Mouse (Mus musculus): ENCODE measurements around the gene Asxl2. TPM values are rescaled to one million over a fixed set of nuclear protein-coding genes. Genes with fewer than 3 reads are reported as not detected.

The Asxl2 gene
- total and polyA plus RNA-seq, 2 experiments from 2014 or later: 7.3 to 19.9 TPM

- TF ChIP-seq CTCF (IDR thresholded peaks at IDR 0.05; ENCODE audit: low read depth): no peak
Observed at GRCm38 (mm10) chr12:3427067-3427889, 621 bp downstream of the Asxl2 start.

GRCm38 (mm10) chr12:3427891-3428775 lies 1.5 kb downstream of the Asxl2 start:
- Histone ChIP-seq H3K36me3 (ENCODE audit: insufficient read depth) (no peaks in the 10 kb centered on the region), H3K9me3 (ENCODE audit: low read length) (no peaks in the 10 kb centered on the region), H3K4me3 (ENCODE audit: low read depth, low read length) (peak overlapping the region; percentile 96), H3K4me1 (ENCODE audit: insufficient read depth) (peaks cover 4% of the 10 kb centered on the region; the same call in 1 of the 2 replicates), H3K27me3 (ENCODE audit: insufficient read depth, low read length) (no peaks in the 10 kb centered on the region), H3K4me2 (ENCODE audit: low read depth) (peak overlapping the region; percentile 68), H3K9ac (0 out of 2 replicates have a peak overlapping the region, but pooled peaks have one; percentile 97), H3K27ac (ENCODE audit: low read depth, low read length) (no peak overlapping the region)
- no peak for TF ChIP-seq CTCF (IDR thresholded peaks at IDR 0.05; ENCODE audit: low read depth)
- DNase-seq: no peak
- 68% methylated on average over 11 of the region's 11 CpGs for WGBS
- no peak for ATAC-seq

More at GRCm38 (mm10) chr12:3427067-3427889, 621 bp downstream of the Asxl2 start:
- peak; percentile 44 for ATAC-seq
- peak overlapping the region; percentile 96 for H3K4me3 ChIP-seq (ENCODE audit: low read depth, low read length)
- H3K4me2 ChIP-seq (ENCODE audit: low read depth): peak overlapping the region; percentile 68
- H3K27ac ChIP-seq (ENCODE audit: low read depth, low read length): peak overlapping the region; percentile 98
- H3K36me3 ChIP-seq (ENCODE audit: insufficient read depth): no peaks in the 10 kb centered on the region
- WGBS: 5% methylated on average over 63 of the region's 65 CpGs
- peak; percentile 80 for DNase-seq
- H3K27me3 ChIP-seq (ENCODE audit: insufficient read depth, low read length): no peaks in the 10 kb centered on the region
- H3K4me1 ChIP-seq (ENCODE audit: insufficient read depth): peaks cover 4% of the 10 kb centered on the region; the same call in 1 of the 2 replicates
- peak overlapping the region; percentile 97 for H3K9ac ChIP-seq
- no peaks in the 10 kb centered on the region for H3K9me3 ChIP-seq (ENCODE audit: low read length)

GRCm38 (mm10) chr12:3429681-3430442 lies 3.2 kb downstream of the Asxl2 start:
- TF ChIP-seq CTCF (IDR thresholded peaks at IDR 0.05; ENCODE audit: low read depth): no peak
- ATAC-seq (no peak), DNase-seq (no peak)
- no peak overlapping the region for H3K4me2 ChIP-seq (ENCODE audit: low read depth)
- H3K27ac ChIP-seq (ENCODE audit: low read depth, low read length): no peak overlapping the region
- no peaks in the 10 kb centered on the region for H3K36me3 ChIP-seq (ENCODE audit: insufficient read depth)
- no peak overlapping the region for H3K9ac ChIP-seq
- H3K4me1 ChIP-seq (ENCODE audit: insufficient read depth): peaks cover 4% of the 10 kb centered on the region; the same call in 1 of the 2 replicates
- H3K27me3 ChIP-seq (ENCODE audit: insufficient read depth, low read length): no peaks in the 10 kb centered on the region
- WGBS: 90% methylated on average over 2 of the region's 2 CpGs
- H3K9me3 ChIP-seq (ENCODE audit: low read length): no peaks in the 10 kb centered on the region
- no peak overlapping the region for H3K4me3 ChIP-seq (ENCODE audit: low read depth, low read length)

- Histone ChIP-seq H3K9ac (no peak overlapping the region), H3K4me1 (ENCODE audit: insufficient read depth) (peaks cover 4% of the 10 kb centered on the region; the same call in 1 of the 2 replicates), H3K27ac (ENCODE audit: low read depth, low read length) (no peak overlapping the region), H3K36me3 (ENCODE audit: insufficient read depth) (no peaks in the 10 kb centered on the region), H3K9me3 (ENCODE audit: low read length) (no peaks in the 10 kb centered on the region), H3K4me3 (ENCODE audit: low read depth, low read length) (no peak overlapping the region), H3K27me3 (ENCODE audit: insufficient read depth, low read length) (no peaks in the 10 kb centered on the region), H3K4me2 (ENCODE audit: low read depth) (no peak overlapping the region)
- ATAC-seq (no peak), DNase-seq (no peak)
- no peak for TF ChIP-seq CTCF (IDR thresholded peaks at IDR 0.05; ENCODE audit: low read depth)
Observed at GRCm38 (mm10) chr12:3430443-3430753, 3.7 kb downstream of the Asxl2 start.

GRCm38 (mm10) chr12:3430985-3431384 lies 4.3 kb downstream of the Asxl2 start:
- no peak overlapping the region for H3K4me3 ChIP-seq (ENCODE audit: low read depth, low read length)
- no peak for ATAC-seq

GRCm38 (mm10) chr12:3433736-3434135 lies 7.1 kb downstream of the Asxl2 start:
- Histone ChIP-seq H3K9ac (no peak overlapping the region), H3K27me3 (ENCODE audit: insufficient read depth, low read length) (no peaks in the 10 kb centered on the region), H3K9me3 (ENCODE audit: low read length) (no peaks in the 10 kb centered on the region), H3K27ac (ENCODE audit: low read depth, low read length) (no peak overlapping the region), H3K36me3 (ENCODE audit: insufficient read depth) (no peaks in the 10 kb centered on the region), H3K4me1 (ENCODE audit: insufficient read depth) (no peaks in the 10 kb centered on the region), H3K4me3 (ENCODE audit: low read depth, low read length) (no peak overlapping the region), H3K4me2 (ENCODE audit: low read depth) (no peak overlapping the region)
- ATAC-seq (no peak), DNase-seq (no peak)
- 72% methylated on average over 1 of the region's 1 CpGs for WGBS
- TF ChIP-seq CTCF (IDR thresholded peaks at IDR 0.05; ENCODE audit: low read depth): no peak

More at GRCm38 (mm10) chr12:3430985-3431384, 4.3 kb downstream of the Asxl2 start:
- Histone ChIP-seq H3K27me3 (ENCODE audit: insufficient read depth, low read length) (no peaks in the 10 kb centered on the region), H3K9ac (no peak overlapping the region), H3K27ac (ENCODE audit: low read depth, low read length) (no peak overlapping the region), H3K9me3 (ENCODE audit: low read length) (no peaks in the 10 kb centered on the region), H3K36me3 (ENCODE audit: insufficient read depth) (no peaks in the 10 kb centered on the region), H3K4me2 (ENCODE audit: low read depth) (no peak overlapping the region), H3K4me1 (ENCODE audit: insufficient read depth) (peaks cover 4% of the 10 kb centered on the region; the same call in 1 of the 2 replicates)
- no peak for TF ChIP-seq CTCF (IDR thresholded peaks at IDR 0.05; ENCODE audit: low read depth)
- no peak for DNase-seq
